Mouse (Mus musculus) testis, postnatal 10 days (tissue): ENCODE results near the gene Fam193a.

Experiments used
- DNase-seq: peaks from one replicate; pipeline ENCODE4 v3.0.0; 2021; ENCODE audit warnings: low spot score

The Fam193a gene

DNA sequence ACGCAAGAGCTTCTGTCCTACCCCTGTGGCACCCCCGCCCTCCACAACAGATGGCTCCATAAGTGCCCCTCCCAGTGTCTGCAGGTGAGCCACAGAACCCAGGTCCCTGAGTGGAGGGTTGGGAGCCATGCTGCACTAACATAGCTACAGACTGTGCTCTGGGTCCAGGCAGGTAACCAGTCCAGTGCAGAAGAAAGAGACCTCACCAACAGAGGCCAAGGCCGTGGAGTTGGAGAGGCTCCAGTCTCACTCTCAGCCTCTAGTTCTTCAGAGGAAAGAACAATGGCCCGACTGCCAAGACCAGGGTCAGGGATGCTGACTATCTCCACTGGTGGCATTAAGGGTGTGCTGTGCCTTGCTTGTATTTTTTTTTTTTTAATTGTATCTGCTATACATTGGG is 91.6 kb downstream of the Fam193a start:
- no peak for DNase-seq

DNA sequence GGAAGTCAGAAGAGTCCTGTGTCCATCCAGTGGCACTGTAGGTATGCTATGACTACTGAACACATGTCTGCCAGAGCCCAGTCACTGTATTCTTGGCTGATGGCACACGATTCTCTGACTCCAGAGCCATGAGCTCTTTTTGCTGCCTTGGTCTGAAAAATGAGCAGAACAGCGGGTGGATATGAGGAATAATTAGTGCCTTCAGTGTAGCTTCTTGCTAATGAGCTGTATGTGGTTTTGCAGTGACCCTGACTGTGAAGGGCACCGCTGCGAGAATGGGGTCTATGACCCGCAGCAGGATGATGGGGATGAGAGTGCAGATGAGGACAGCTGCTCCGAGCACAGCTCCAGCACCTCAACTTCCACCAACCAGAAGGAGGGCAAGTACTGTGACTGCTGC is 92.1 kb downstream of the Fam193a start:
- DNase-seq, result no peak

DNA sequence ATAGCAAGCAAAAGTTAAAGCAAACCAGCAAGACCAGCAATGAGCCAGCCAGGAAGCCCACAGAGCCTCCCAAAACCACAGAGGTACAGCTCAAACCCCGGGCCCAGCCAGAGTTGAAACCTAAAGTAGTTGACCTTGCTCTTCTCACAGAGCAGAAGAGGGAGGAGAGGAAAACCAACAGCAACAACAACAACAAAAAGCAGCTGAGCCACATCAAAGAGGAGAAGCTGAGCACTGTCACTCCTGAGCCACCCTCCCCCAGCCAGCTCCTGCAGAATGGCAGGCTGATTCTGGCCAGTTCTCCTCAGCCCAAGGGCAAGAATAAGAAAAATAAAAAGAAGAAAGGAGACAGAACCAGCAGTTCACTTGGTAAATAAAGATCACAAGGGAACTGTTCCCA is 96.3 kb downstream of the Fam193a start:
- no peak for DNase-seq

DNA sequence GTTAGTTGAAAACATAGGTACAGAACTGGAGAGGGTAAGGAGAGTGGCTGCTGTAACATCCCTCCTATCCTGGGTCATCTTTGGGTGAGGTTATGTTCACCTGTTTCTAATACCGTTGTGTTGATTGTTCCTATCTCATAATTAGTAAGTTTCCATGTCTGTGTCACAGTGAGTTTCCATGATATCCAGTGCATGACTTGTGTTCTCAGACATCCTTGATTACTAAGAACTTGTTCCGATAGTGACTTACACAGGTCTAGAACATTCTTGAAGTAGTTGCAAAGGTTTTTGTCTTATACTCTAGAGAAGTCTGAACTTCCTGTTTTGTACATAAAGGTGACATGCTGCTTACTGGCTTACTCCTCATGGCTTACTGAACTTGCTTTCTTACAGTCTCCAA is 96.9 kb downstream of the Fam193a start:
- DNase-seq, result no peak

DNA sequence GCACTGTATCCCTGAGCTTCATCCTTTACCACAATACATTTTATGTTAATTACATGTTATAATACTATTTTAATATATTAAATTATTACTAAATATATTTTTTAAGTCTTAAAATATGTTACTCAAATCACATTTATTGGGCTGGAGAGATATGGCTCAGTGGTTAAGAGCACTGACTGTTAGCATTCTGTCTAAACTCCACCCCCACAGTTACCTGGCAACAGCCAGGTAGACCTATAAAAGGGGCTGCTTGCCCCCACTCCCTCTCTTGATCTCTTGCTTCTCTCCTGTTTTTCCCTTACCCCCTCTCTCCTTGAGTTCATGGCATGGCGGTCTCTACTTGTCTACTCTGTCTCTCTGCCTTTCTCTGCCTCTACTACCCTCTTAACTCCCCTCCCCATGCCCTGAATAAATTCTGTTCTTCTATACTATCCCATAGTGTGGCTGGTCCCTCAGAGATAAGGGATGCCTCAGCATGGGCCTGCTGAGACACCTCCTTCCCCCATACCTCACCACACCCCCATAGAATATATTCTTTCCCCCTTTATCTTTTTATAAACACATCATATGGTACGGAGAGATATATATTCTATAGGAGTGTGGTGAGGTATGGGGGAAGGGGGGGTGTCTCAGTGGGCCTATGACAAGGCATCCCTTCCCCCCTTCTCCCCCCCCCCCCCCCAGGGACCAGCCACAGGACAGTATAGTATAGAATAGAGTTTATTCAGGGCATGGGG is 98.5 kb downstream of the Fam193a start:
- no peak for DNase-seq

DNA sequence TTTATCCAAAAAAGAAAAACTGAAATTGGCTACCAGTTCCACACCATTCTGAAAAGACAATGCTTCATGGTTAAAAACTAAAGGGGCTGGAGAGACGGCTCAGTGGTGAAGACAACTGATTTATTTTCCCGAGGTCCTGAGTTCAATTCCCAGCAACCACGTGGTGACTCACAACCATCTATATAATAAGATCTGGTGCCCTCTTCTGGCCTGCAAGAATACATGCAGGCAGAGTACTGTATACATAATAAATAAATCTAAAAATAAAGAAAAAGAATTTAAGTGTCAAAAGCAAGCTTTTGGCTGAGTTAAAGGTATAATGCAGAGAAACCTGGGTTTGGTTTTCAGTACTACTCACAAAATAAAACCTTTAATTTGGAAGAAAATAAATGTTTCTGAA is 111.2 kb downstream of the Fam193a start:
- DNase-seq, result no peak

DNA sequence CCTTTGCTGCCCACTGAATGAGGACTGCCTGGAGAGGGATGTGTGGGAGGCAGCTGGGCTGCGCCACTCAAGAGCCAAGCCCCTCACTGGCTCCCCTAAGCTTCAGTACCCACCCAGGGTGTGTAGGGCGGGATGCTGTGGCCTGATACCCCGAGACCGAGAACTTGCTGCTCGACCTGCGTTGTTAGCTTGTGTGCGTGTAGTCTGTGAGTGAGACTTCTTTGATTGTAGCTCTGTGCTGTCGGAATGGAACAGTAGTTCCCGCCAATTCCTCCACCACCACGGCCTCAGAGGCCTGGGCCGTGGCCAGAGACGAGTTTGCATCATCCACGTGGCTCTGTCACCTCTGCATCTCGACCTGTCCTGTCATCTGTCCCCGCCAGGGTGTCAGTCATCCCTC is 116.0 kb downstream of the Fam193a start:
- DNase-seq, result no peak

DNA sequence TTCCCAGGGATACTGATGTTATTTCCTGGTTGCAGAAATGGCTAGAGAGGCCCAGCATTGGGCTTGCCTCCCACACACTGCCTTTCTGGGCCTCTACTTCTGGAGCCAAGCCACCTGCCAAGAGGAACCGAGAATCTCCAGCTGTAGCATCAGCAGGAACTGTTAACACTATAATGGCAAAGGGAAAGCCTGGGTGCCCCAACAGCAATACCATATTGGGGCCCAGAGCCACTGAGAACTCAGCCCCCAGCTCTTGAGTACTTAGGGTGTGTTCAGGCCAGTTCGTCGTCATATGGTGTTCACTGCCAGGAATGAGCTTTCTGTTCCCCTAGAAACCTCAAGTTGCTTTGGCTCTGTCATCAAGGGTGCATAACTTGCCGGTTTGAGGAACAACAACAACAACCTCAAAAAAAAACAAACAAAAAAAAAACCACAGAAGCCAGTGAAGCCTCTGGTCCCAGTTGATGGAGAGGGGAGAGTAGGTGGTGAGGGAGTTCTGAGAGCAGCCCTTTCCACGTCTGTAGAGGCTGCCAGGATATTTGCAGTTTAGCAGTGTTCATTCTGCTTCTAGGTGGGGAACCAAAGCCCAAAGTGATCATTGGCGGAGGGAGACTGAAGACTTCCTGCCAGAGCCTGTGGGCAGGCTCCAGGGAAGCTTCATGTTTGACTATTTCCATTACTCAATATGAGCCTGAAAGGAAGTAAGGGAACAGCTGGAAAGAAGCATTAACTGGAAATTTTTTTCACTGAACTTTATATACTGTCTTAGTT is 117.8 kb downstream of the Fam193a start:
- no peak for DNase-seq

DNA sequence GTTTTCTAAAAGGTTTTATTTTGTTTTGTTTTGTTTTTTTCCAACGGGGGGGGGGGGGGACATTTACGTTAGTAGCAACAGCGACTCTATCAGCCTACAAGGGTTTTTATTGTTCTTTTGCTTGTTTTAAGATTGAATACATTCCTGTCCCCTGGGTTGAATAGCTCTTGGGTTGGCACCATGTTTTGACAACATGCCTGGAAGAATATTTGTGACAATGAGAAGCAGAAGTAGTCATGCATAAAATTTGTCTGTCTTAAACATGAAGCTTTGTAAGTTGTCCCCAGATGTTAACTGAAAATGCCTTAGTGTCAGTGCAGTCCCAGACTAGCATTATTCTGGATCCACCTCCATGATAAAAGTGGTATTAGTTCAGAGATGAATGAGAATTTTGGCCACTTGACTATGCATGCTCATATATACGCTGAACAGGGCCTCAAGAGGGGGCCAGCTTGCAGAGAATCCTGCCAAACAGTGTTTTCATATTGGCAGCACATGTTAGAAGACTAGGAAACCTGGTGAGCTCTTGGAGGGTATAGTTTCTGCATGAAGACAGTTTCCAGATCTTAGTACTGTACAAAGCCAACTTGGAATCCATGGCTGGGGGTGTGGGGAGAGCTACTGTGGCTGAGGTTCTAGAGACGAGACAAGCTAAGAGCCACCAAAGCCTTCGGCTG is 119.1 kb downstream of the Fam193a start:
- DNase-seq, result no peak

DNA sequence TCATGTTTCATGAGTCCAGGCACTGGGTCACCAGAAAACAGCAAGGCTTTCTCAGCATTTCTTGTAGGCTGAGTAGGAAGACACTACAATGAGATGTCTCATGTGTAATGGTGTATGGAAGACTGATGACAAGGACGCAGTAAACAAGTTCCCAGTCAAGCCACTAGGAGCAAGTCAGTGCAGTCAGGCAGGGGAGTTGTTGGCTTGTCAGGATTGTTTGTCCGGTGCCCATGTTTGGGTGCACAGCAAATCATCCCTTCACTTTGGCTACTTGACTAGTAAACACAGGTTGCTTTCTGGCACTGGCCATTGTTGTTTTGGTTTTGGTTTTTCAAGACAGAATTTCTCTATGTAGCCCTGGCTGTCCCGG is 119.7 kb downstream of the Fam193a start:
- DNase-seq, result no peak

DNA sequence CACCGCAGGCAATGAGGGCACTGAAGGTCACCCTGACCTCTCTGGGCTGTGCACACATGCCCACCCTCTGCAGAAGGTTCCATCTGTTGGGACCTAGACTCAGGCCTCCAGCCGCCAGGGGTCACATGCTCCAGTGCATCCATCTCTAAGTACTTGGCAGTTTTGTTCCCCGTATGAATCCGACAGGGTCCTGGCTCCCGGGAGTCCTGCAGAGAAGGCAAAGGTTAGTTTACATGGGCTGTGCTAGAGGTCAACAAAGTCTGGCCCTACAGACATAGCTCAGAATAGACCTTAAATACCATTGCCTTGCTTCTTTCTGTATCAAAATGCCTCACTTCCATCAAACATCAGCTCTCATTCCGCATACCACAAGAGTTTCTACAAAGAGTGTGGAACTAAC is 127.0 kb downstream of the Fam193a start:
- no peak for DNase-seq

DNA sequence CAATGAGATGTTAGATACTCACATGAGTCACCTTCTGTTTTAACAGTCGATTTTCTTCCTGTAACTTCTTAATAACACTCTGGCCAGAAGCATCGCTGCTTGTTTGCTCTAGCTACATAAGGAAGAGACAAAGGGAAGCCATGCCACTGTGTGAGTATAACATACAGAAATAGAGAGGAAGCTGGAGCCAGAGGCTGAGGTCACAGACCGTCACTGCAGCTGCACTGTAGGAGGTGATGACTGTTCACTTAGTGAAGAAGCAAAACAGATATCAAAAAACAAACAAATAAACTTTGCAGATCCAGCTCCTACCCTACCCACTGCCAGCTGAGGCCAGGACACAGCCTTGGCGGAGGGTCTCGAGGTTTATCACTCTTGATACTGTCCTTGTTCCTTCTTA is 131.2 kb downstream of the Fam193a start:
- DNase-seq, result no peak

DNA sequence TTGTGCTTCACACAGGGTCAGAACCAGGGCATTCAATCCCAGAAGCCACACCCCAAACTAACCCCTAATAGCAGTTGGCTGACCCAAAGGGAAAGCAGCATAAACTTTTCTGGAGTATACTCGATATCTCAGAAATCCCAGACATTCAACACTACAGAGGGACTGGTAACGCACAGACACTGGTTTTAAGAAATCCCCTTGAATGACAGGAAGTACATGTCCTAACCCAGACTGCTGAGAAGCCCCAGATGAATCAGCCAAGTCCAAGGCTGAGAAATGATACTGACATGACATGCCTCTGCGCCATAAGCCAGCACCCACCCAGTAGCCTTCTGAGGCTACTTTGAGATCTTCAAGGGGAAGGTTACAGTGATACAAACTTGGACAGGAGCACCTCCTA is 131.9 kb downstream of the Fam193a start:
- DNase-seq, result no peak

DNA sequence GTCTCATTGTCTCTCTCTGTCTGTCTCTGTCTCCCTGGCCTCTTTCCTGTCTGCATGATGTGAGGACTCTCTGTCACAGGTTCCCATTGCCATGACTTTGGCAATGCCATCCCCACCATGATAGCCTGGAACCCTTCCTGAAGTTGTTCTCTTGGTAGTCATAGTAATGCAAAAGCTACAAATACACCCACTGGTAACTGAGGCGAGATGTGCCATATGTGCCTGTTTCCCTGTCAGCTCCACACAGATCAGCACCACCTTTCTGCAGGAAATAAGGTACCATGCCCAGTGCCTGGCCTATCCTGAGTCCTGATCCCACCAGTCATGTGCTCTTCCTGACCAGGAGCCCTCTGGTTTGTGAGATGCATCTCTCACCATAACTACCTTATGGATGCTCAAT is 132.7 kb downstream of the Fam193a start:
- DNase-seq, result no peak

DNA sequence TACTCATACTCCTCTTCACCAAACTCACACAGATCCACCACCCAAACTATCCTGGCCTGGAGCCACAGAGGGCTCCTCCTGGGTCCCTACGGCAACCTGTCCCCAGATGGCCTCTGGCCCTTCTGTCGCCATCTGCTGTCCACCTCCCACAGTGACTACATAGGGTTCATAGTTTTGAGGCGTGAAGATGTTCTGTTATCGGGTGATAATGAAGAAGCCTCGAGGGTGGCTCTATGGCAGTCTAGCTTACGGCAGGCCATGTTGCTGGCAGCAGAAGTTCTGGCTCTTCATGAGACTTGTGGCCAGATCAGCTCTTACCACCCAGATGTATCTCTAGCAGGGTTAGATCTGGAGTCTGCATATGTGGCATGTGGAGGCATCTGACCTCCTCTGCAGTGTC is 133.1 kb downstream of the Fam193a start:
- DNase-seq, result no peak

DNA sequence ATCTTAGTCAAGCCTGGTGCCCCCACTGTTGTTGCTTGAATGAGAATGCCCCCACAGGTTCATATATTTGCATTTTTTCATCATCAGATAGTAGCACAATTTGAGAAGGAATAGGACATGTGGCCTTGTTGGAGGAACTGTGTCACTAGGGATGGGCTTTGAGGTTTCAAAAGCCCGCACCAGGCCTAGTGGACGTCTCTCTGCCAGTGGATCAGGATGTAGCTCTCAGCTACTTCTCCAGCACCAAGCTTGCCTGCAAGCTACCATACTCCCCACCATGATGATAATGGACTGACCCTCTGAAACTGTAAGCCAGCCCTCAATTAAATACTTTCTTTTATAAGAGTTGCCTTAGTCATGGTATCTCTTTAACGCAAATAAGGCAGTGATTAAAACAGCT is 142.8 kb downstream of the Fam193a start:
- no peak for DNase-seq

DNA sequence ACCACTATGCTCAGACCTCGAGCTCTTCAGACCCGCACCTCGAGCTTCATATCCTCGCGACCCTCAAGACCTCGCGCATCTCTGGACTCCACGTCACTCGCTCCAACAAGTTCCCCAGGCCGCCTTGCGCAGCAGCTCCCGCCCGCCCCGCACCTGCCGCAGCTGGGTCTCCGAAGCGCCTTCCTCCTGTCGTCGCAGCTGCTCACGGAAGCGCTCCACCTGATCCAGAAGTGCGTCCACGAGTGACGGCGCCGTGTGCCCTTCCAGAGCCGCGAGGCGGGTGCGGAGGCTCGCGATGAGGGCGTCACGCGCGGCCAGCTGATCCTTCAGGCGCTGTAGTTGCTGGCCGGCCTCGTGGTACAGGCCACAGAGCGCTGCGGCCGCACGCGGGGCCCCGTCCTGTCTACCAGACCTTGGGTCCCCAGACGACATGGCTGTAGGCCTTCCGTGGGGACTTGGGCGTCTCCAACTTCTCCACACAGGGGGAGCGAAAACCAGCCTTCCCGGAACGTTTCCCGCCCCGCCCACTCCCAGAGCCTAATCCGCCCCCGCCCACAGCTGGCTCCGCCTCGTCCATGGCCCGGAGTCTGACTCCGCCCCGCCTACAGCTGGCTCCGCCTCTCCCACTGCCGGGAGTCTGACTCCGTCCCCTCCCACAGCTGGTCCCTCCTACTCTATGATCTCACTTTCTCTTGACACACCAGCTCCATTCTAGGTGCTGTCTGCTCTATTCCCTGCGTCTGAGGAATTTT is 143.9 kb downstream of the Fam193a start, which contains the start of gene Tnip2:
Gene Tnip2, minus strand, starts transcription at position 526 of the 752 bp plus-strand sequence.
- DNase-seq, result peak; percentile 99

DNA sequence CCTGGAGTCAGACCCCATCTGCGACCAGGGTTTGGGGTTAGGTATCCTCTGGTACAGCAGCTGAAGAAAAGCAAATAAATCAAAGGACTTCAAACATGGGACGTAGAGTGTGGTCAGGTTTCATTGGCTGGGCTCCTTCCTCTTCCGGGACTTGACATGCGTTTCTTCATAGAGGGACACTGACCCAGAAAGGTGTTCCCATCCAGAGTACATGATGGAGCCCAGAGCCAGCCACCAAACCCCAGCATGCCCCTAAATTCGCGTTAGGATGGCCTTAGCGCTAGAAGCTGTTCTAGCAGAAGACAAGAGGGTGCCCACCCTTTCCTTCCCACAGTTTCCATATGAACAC is 144.5 kb downstream of the Fam193a start:
- DNase-seq, result no peak

DNA sequence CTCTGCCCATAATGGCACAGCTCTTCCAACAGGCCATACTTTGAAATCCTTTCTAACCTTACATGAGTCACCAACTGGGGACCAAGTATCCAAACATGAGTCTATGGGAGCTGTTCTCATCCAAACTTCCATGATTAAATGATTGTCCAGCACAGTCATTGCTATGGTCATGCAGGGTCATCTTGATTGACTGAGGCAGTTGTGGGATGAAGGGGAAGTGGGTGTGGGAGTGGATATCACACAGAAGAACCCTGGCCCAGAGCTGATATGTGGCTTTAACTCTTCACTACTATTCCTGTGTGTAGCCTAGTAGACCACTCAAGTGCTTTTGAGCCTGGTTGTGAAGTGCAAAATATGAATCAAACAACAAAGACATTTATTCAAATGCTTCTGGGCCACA is 145.4 kb downstream of the Fam193a start:
- no peak for DNase-seq

DNA sequence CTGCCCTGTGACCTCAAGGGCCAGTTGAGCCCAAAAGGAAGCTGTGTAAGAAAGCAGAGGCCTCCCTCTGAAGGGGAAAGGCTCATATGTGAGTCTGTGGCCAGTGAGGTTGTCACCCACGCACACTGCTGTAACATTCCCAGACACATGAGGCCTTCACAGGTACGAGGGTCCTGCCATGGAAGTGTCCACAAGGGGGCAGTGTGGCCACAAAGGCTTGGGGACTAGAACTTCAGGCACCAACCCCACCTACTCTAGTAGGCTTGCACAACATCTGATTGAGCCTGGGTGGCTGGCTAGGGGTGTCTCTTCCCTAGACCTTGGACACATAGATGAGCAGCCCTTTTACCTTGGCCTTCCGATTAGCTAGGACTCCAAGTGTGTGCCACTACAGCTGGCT is 148.2 kb downstream of the Fam193a start:
- DNase-seq, result peak; percentile 92

DNA sequence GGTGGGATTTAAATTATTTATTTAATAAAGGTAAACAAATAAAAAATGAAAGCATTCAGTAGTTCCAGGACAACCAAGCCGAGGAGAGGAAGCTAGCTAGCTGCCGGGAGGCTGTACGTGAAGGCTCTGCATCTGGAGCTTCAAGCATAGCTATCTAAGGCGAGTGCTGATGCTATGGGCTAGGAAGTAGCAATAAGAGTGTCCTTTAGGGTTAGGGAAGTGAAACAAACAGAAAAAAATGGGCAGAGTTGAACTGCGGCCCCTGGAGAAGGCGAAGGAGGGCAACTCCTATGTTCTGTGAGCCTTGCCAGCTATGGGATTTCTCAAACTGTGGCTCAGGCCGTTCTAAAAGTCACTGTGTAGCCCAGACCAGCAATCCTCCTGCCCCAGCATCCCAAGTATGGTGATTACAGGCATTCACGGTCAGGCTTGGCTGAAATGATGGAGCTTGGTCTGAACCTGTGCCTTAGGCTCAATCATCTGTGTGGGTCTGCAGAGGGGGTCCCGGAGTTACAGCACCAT is 149.7 kb downstream of the Fam193a start:
- DNase-seq, result no peak

DNA sequence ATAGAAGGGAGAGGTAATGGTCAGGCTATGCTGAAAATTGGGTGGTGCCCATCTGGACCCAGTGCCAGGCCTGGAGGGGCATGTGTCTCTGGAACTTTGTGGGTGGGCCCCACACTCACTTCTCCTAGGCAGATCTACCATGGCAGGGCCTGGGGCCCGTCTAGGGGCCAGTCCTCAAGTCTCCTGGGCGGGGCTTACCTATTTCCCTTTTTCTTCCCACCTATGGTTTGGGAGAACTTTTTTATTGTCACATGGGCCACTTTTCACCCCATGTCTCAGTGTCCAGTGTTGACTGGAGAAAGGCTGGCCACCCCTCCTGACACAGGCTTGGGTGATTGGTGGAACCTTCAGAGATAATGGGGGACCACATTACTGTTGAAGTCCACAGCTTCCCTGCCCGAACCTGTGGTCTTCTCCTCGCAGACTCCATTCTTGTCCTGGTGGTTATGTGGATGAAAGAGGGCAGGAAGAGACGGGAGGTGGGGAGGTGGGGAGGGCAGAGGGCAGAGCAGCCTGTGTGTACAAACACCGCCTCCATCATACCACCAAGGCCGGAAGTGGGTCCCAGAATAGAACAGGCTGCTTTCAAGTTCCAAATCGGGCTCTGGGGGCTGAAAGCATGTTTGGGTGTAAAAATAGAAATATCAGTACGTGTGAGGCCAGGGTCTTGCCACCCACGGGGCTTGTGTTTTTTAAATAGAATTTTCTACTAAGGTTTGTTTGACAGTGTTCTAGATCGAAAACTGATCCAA is 150.9 kb downstream of the Fam193a start:
- no peak for DNase-seq
